Comparison of ENCODE assay signal across 5 mouse cellular contexts in genomic region chr9:31348458-31348857, GRCm38 (mm10).
"Had no signal": no experiment of that assay in that cellular context is flagged by ENCODE, and none has a peak within 500 bp of the region (broad histone marks: within the 10 kb centered on the region; RNA-seq: fewer than 3 reads in every experiment).

No protein-coding gene starts in this region.

- H3K27ac ChIP-seq: layer of hippocampus, adult 2 months; limb, embryonic 13.5 days; liver, embryonic 15.5 days; midbrain, embryonic 12.5 days; stomach, postnatal 0 days had no signal

- H3K9ac ChIP-seq: limb, embryonic 13.5 days; liver, embryonic 15.5 days; midbrain, embryonic 12.5 days had no signal

- H3K4me2 ChIP-seq: limb, embryonic 13.5 days; liver, embryonic 15.5 days; midbrain, embryonic 12.5 days had no signal

- H3K27me3 ChIP-seq: limb, embryonic 13.5 days; liver, embryonic 15.5 days; midbrain, embryonic 12.5 days had no signal

- H3K9me3 ChIP-seq: limb, embryonic 13.5 days; liver, embryonic 15.5 days; midbrain, embryonic 12.5 days had no signal

- H3K4me3 ChIP-seq: layer of hippocampus, adult 2 months; limb, embryonic 13.5 days; liver, embryonic 15.5 days; midbrain, embryonic 12.5 days had no signal
